Mouse (Mus musculus) heart, postnatal 14 days (tissue): ENCODE results near the gene Sirpa. TPM values are rescaled to one million over a fixed set of nuclear protein-coding genes. Genes with fewer than 3 reads are reported as not detected.

Source experiments
- DNase-seq, 2 experiments: peaks; one replicate each; pipeline ENCODE4 v3.0.0; 2021 to 2022
- intact Hi-C: fragments of 180-260 bp; cut with DNase I; formaldehyde crosslinking; loops from one replicate; pipeline ENCODE4 v1.15.1; 2025
- long read RNA-seq, 2 experiments: library from polyadenylated mRNA; stranded (forward); transcript quantifications; one replicate each; pipeline ENCODE4 v2.0.0; 2021
- total RNA-seq, 2 experiments: library from RNA; stranded (reverse); gene quantifications; 2 replicates each; pipeline ENCODE4 v1.2.3; 2021

Sirpa gene
- 10 to 100 TPM; 27.1 to 28.7 TPM for total RNA-seq
- long read RNA-seq, experiment 1, transcript Sirpa-203 (8 exons, 3,982 nt) = major isoform, 16 of 38 reads
- long read RNA-seq, experiment 1, partial matches to known transcripts = 3 of 38 reads
- long read RNA-seq, experiment 1, other reads (novel, unspliced or antisense) = 11 of 38 reads
- long read RNA-seq, experiment 2, transcript Sirpa-214 (9 exons, 3,812 nt) = minor isoform, 9 of 36 reads
- long read RNA-seq, experiment 2, transcript Sirpa-203 (8 exons, 3,982 nt) = major isoform, 13 of 36 reads
- long read RNA-seq, experiment 2, partial matches to known transcripts = 0 of 36 reads
- long read RNA-seq, experiment 2, other reads (novel, unspliced or antisense) = 11 of 36 reads

DNA sequence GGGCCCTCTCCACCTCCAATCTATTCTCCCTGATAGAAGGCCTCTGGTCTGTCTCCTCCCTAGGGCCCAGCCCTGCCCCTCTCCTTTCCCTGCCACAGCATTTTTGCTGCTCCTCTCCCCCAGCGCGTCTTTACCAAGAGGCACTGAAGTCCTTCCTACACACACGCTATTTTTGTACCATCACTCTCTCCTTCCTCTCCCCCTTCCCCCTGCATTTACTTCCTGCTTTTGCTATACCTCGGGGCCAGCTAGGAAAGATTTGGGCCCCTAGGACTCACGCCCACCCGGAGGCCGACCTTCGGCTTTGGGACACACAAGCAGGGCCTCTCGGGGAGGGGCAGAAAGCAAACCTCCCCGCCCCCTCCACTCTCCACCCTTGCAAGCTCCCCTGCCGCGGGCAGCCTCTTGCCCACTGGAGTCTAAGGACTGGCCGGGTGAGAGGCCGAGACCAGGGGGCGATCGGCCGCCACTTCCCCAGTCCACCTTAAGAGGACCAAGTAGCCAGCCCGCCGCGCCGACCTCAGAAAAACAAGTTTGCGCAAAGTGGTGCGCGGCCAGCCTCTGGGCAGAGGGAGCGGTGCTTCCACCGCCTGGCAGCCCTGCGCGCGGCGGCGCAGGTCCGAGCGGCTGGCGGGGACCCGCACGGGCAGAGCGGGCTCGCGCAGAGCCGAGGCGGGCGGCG is at the start of gene Sirpa:
Sirpa (plus strand) TSS at position 377 of the 682 bp plus-strand sequence.
- intact Hi-C loops = loop anchor here (5.0 kb wide), 1 partner anchor 90 kb away; no protein-coding TSS in a partner anchor
- DNase-seq = peak; percentile 79 to 81

DNA sequence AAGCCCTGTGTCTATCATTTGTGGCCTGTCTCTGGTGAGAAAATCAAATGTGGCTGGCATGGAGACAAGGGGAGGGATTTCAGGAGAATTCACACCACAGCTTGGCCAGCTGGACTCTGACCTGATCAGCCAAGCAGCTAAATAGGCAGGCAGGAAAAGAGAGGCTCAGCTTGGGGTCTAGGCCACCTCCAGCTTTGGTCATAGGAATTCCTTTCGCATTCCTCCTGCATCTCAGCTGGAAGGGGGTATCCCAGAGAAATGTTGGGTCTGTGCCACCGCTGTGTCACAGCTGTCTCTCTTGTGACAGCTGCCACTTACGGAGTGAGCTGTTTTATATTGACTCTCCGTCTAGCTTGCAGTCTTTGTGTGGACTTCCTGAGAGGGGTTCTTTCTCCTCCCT is 48.2 kb upstream of the Sirpa start:
- DNase-seq = no peak
- intact Hi-C loops = no loop called here

DNA sequence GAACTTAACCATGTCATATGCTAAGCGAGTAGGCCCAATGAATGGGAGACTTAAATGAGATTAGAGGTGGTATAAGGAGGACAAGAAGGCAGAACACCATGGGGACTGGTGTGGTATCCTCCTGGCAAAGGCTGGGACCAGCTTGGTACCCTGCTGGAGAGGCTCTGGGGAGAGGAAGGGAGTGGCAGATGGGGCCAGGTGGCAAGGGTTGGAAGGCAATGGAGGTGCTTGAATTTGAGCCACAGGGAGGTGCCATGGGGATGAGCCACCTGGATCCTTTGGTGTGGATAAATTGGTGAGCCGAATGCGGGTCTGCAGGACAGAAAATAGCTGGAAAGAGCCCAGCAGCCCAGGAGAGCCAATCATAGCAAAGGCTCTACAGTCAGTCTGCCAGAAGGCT is 47.7 kb upstream of the Sirpa start:
- intact Hi-C loops = no loop called here

DNA sequence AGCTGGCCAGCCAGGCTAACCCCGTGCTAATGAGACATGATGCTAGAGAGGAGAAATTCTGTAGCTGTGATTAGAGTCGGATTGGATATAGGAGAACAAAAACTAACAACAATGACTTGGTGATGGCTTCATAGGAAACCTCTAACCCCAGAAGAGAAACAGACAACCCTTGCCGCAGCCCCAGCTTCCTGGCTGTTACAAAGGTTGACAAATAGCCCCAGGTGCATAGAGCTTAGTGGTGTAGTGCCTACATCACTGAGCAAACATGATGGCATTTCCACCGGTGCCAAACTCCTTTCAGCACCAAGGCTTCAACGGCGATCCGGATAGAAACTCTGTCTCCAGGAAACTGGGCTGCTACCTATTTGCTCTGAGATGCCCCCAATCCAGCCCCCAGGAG is 47.0 kb upstream of the Sirpa start:
- intact Hi-C loops = no loop called here
- no peak for DNase-seq

More for the DNA sequence above, 47.7 kb upstream of the Sirpa start:
- DNase-seq = no peak

GRCm38 (mm10) chr2:129546772-129547171 is 45.9 kb upstream of the Sirpa start:
- no peak for DNase-seq
- intact Hi-C loops = no loop called here

DNA sequence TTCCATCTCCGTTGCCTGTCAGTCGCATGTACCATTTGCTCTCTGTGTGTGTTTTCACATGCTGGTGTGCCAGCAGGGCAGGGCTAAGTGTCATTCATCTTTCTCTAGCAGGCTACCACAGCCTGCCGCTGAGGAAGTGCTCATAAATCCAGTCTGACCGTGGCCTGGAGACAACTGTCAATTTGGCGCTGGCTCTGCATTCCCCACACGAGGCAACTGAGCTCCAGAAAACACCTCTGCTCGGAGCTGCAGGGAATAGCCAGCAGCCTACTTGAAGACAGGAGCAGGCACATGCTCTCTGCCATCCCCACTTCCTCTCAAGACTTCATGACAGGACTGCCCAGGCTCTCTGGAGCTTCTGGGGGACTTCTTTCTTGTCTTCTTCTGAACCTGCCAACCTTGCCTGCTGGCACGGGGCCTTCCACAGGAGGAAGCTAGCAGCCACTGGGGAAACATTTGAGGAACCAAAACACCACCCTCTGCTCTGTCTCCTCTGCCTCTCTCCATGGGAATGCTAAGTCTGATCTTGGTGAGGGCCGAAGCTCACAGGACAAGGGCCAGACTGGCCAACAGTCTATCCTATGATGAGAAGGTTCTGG is 43.0 kb upstream of the Sirpa start:
- DNase-seq = no peak
- intact Hi-C loops = no loop called here

- intact Hi-C loops = no loop called here
- DNase-seq = no peak
These were observed 41.9 kb upstream of the Sirpa start for GRCm38 (mm10) chr2:129550781-129551180.

DNA sequence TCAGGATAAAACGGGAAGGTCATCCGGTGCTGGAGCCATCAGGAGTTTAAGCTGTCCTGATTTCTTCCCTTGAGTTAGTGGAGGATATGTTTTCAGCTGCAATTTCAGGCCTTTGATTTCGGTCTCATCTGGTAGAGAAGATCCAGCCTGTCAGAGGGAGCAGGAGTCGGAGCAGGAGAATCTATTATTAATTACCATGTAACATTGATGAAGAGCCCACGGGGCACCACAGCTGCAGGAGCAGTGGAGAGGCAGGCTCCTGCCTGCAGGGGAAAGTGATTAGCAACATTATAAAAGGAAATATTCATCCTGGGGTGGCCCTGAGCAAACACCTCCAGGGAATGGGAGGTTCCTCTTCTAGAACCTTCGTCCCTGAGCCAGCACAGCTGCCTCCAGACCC is 36.6 kb upstream of the Sirpa start:
- intact Hi-C loops = no loop called here
- DNase-seq = no peak

DNA sequence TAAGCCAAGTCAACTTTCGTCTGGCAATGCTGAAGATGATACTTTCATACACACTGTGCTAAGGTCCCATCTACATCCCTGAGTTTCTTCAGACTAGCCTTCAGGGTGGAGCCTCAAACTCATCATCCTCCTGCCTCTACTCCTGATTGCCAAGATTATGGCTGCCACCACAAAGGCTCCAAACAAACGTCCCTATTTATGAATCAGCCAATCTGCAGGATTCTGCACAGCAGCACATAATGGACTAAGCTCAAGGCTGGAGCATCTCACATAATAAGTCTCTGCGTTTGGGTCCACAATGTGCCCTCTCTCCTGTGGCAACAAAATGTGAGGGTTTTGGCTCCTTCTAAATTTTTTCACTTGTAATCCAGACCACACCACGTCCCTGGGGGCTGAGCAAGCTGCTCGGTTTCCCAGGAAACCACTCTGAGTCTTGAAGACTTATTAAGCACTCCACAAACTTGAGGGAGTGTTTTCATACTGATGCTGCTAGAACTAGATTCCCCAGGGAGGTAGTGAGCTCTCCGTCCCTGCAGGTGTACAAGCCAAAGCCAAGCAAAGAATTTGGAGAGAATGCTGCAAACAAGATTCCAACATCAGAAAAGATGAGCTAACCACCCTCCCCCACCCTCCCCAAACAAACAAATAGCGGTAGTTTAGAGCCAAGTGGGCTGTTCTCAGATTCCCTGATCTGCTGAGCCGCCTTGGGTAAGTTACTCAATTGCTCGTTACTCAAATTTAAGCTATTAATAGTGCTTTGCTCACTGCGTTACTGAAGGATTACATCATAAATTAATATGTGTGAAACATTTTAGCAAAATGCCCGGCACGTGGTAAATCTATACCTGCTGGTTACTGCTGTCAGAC is 34.4 kb upstream of the Sirpa start:
- DNase-seq = peak; percentile 28 to 35
- intact Hi-C loops = no loop called here

DNA sequence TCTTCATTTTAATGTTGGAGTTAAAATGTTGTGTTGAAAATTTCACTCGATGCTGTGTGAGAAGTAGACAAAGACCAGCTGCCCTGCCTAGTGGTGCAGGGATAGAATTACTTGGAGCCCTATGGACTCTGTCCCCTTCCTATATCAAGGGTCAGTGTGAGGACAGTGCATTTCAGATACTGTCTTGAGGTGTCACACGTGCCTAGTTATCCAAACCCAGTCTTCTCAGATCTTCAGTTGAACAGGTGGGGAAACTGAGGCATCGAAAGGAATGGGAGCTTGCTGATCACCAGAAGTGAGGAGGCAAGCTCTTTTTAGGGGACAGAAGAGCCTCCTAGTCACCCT is 33.8 kb upstream of the Sirpa start:
- intact Hi-C loops = no loop called here
- DNase-seq = no peak

DNA sequence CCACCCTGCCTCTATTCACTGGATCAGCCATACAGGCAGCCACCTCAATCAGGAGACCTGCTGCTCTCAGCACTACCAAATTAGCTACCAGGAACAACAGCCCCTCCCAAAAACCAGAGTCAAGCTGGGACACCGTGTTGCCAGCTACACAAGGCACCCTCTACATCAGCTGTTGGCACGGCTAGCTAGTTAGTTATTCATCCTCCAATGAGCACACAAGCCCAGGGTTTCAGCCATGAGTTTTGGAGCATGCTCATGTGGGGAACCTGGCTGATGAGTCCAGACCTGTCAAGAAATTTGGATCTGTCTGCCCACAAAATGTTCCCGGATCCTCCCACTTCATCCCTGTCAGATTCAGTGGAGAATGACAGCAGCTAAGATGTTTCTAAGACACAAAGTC is 30.8 kb upstream of the Sirpa start:
- no peak for DNase-seq
- intact Hi-C loops = no loop called here

DNA sequence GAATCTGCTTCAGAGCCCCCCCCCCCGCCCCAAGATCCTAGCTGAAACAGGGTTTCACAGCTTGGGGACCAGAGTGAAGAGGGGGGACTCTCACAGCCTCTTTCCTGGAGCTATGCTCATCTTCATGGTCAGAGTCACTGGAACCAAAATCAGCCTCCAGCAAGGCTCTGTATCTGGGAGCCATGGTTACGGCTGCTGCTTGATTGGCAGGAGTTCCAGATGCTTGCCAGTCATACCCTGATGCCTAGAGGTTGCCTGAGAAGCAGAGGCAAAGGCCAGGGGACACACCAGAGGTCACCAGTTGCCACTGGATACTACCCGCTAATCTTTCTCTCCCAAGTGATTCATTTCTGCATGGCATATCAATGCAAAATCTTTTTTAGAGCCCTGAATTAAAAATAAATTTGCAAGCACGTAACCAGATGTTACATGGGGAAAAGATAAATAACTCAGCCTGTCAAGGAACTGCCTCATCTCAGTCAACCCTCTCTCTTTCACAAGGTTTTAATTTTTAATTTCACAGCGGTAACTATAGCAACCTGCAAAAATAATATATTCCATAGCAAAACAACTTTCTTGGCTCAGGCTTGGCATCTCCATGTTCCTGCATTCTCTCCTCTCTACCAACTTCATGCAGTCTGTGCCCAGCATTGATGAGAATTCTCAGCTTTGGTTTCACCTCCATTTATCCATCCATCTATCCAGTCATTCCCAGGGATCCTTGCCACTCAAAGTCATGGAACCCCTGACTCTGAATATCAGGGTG is 28.5 kb upstream of the Sirpa start:
- no peak for DNase-seq
- intact Hi-C loops = no loop called here

GRCm38 (mm10) chr2:129569120-129569519 is 23.5 kb upstream of the Sirpa start:
- DNase-seq = no peak
- intact Hi-C loops = no loop called here

- intact Hi-C loops = no loop called here
These were observed 23.1 kb upstream of the Sirpa start for GRCm38 (mm10) chr2:129569556-129569955.

GRCm38 (mm10) chr2:129573701-129574273 is 18.8 kb upstream of the Sirpa start:
- intact Hi-C loops = no loop called here
- DNase-seq = no peak

More at GRCm38 (mm10) chr2:129569556-129569955, 23.1 kb upstream of the Sirpa start:
- no peak for DNase-seq

DNA sequence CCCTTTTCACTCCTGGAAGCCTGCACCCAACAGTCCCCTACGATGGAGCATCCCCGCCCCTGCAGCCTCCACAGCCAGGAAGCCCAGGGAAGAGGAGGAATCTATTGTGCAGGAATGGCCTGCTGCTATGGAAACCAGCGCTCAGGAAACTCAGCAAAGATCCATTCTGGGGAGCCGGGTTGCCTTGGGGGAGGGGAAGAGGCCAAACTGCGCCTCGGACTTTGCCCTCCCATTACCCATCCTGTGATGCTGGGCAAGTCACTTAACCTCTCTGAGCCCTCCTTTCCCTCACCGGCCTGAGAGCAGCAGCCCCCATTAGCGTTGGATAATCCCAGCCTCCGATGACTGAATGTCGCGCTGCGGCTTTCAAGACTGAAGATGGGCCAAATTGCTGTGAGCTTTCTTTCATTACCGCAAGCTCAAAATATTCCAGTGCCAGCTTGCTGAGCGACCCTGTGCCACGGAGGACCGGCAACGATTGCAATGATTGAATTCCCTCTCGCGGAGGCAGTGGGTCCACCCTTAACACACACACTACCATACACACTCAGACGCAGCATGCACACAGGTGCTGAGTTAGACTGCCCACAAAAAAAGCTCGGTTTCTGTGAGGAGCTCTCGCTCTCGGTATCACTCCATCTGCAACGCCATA is 18.1 kb upstream of the Sirpa start:
- no peak for DNase-seq
- intact Hi-C loops = no loop called here

GRCm38 (mm10) chr2:129575113-129575512 is 17.5 kb upstream of the Sirpa start:
- DNase-seq = no peak
- intact Hi-C loops = no loop called here

DNA sequence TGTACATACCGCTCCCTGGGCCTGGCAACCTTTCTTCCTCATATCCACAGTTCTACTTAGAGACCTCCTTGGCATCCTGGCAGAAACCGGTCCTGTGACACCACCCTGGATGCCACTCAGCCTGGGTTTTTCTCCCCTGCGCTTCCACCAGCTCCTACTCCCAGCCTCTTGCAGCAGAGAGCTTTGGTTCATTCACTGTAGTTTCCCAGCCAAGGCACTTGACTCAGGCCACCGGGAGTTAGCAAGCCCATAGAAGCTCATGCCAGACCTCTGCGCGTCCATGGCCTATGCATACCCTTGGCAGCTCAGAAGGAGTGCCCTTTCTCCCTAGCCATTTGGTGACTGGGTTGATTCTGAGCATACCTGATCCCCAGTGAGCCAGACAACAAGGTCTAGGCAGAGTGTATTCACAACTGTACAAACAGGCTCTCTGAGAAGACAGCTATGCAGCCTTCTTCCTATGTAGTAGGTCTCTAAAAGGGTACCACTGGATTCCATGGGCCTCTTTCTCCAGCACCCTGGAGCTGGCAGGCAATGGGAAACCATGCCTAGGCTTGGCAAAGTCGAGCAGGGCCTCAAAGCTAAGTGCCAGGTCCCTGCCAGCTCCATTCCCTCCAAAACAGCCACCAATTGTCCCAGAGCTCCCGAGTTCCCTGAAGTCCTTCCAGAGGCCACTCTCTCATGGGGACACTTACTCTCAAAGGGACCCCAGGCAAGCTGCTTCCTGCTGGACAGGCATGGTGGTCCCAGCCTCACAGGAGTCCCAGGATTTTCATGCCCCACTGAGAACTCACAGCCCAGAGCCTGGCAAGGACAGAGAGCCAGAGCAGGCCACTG is 15.8 kb upstream of the Sirpa start:
- intact Hi-C loops = no loop called here
- DNase-seq = no peak
